Mouse (Mus musculus) bone marrow, adult 2 months (tissue): ENCODE data around the gene Arhgef3.

Source experiments
- CTCF ChIP-seq: fragments of 200-500 bp; IDR thresholded peaks from 2 replicates; pipeline ENCODE4 v1.5.1; 2011; ENCODE audit warnings: low read length, control low read depth; ENCODE audit not compliant: control insufficient read depth, insufficient read depth
- POLR2A ChIP-seq: fragments of 200-500 bp; IDR thresholded peaks from 2 replicates; pipeline ENCODE4 v1.6.1; 2011; ENCODE audit warnings: low read depth, mild to moderate bottlenecking, control low read depth, low read length, borderline replicate concordance; ENCODE audit not compliant: control insufficient read depth

GRCm38 (mm10) chr14:27277259-27277658, 162.6 kb downstream of the Arhgef3 start:
- TF ChIP-seq CTCF: no peak
- TF ChIP-seq POLR2A: no peak
